Mouse (Mus musculus): ENCODE data around the gene Rxra.

GRCm38 (mm10) chr2:27770205-27770604 is 94.0 kb downstream of the Rxra start:
- TF ChIP-seq CTCF (IDR thresholded peaks at IDR 0.05; ENCODE audit: low read depth) (peak; percentile 84), EP300 (IDR thresholded peaks at IDR 0.05; ENCODE audit: low read depth) (no peak)
